Mouse (Mus musculus): ENCODE measurements at regions not wholly inside any gene's neighbourhood (a gene's known extent, or its start where the extent isn't known, plus 50 kb on each side); places are given as distances from the start of the nearest gene placed in this dataset.

GRCm38 (mm10) chr8:89341686-89342085, 297.7 kb upstream of the Sall1 start:
- DNase-seq (ENCODE audit: low spot score in 2 of 2): no peak

DNA sequence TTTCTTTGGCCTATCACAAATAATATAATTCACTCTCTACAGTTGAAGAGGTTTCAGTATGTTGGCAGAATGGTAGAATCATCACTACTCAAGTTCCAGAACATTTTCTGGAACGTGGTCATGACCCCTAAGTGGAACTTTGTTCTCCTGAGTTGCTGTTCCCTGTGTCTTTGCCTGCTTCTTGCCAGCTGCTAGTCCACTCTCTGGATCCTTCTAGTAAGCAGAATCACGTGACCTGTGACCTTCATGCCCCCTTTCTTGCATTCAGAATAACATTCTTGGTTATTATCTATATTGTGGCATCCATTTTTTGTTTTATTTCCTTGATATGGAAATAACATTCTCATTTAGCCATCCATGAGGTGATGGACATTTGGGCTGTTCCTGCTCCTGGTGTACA, 291.5 kb upstream of the Sall1 start:
- DNase-seq (ENCODE audit: low spot score in 2 of 2): no peak

DNA sequence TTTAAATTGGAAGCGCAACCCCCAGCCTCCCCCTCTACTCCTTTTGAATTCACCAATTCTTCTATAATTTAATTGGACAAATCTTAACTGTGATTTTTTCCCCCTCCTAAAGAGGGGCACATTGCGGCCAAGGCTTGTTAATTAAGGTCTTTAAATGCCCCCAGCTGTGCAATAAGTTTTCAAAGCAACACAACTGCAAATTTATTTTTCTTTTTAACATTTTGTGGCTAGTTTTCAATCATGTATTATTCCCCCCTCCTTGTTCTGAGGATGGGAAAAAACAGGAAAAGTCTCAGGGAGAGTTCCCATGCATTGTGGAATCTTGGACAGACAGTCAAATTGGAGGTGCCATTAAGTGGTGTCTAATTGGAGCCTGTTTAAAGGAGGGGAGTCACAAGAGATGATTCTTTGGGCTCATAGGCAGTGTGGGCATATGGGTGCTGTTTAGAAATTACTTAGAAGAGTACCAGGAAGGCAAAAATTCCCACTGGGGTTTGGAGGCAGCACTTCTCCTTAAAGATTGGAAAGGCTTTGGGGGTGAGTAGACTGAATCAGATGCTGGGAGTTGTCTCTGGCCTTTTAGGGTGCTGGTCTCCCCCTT, 281.9 kb upstream of the Sall1 start:
- DNase-seq (ENCODE audit: low spot score in 2 of 2): no peak

- no peak for DNase-seq (ENCODE audit: low spot score in 2 of 2)
Measured at GRCm38 (mm10) chr8:89325248-89325645, 281.3 kb upstream of the Sall1 start.

DNA sequence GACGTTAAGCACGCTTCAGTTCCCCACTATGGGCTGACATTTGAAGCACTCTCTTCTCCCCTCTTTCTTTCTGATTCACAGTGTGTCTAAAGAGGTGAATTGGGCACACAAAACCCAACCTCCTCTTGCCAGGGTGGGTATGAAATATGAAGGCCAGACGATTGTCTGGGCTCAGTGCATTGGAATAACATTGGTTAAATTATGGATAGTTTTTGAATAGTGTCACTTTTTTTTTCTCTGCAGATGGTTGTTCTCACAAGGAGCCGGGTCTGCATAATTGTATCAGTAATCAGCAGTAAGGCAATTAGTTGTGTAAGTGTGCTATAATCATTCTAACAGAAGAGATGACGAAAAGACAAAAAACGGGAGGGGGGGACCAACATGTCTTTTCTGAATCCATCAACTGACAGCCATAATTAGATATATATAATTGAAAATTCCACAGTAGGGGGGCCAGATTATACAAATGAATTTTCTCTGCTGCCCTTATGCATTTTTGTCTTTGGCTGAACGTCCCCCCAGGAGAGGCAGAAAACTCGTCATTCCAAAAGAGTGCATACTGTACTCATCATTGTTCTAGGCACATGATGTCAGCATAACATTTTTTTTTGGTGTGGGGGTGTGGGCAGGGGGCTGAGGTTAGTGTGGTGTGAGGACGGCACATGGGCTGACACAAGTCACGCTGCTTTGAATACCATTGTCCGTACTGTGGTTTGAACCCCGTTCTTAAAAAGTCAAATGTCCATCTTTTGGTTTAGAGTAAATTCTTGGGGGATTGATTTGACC, 280.7 kb upstream of the Sall1 start:
- DNase-seq (ENCODE audit: low spot score in 2 of 2): no peak

GRCm38 (mm10) chr8:89317514-89318289, 273.7 kb upstream of the Sall1 start:
- DNase-seq (ENCODE audit: low spot score in 2 of 2): no peak

- no peak for DNase-seq (ENCODE audit: low spot score in 2 of 2)
Measured at GRCm38 (mm10) chr8:89316566-89317175, 272.7 kb upstream of the Sall1 start.

DNA sequence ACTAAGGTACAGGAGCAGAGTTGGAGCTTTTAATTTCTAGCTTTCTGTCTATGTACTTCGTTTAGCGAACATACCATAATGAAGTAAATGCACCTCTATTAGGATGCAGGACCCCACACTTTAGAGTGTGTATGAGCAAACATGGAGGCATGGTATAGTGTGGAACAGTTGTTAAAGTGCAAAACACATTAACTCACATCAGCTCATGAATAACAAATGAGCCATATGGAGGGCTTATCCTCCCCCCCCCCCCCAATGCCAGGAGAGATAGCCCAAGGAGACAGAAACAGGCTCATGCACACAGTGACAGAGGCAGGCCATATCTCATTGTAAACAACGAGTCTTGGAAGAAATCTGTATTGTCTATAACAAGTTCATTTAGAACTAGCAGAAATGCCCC, 270.9 kb upstream of the Sall1 start:
- no peak for DNase-seq (ENCODE audit: low spot score in 2 of 2)

- no peak for DNase-seq (ENCODE audit: low spot score in 2 of 2)
Measured at GRCm38 (mm10) chr8:89310696-89311214, 266.8 kb upstream of the Sall1 start.

DNA sequence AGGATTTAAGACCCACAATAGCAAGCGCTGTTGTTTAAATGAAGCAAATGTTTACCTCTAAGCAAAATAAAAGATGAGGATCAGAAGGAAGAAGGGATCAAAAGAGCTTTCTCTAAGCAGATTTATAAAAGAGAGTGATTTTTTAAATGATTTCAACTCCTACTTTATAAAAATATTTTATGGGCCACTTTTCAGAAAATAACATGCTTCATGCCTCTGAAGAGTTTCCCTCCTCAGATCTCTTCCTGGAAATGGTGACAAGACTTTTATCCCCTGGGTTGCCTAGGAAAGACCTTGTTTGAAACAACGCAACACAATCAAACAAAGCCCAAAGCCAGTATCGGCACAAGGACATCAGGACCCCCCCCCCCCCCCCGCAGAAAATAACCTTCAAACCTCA, 265.6 kb upstream of the Sall1 start:
- DNase-seq (ENCODE audit: low spot score in 2 of 2): no peak

DNA sequence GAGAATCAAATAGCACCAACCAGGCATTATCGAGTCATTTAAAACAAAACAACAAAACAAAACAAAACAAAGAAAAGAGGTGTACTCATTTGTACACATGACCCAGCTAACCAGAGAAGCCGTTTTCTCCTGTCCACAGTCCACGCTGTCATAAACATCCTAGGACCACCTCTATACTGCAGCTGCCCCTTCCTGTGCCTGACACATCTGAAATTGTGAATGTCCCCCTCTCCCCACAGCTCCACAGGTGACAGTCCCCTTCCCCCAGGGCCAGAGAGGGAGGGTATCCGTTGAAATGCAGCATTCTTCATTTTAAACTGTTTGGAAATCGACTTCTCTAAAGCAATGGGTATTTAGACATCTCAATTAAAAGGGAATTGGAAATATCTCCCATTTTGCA, 265.0 kb upstream of the Sall1 start:
- DNase-seq (ENCODE audit: low spot score in 2 of 2): no peak

- no peak for DNase-seq (ENCODE audit: low spot score in 2 of 2)
Measured at GRCm38 (mm10) chr8:89308532-89308931, 264.6 kb upstream of the Sall1 start.

- no peak for DNase-seq (ENCODE audit: low spot score in 2 of 2)
Measured at GRCm38 (mm10) chr8:89307601-89308000, 263.6 kb upstream of the Sall1 start.

DNA sequence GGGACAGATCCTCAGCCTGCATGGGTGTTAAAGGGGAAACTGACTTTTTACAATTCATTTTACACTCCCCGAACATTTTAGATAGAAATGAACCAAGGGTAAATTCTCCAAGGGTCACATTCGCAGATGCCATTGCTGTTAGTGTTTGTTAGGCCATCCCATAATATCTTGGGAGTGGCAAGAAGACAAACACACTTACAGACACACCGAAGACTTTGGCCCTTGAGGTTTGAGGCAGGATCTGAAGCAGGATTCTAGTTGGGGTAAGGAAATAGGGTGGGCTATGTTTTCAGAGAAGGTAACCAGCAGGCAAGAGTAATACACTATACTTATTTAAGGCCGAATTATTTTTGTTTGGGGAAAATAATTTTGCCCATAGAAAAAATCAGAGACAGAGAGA, 263.1 kb upstream of the Sall1 start:
- no peak for DNase-seq (ENCODE audit: low spot score in 2 of 2)

DNA sequence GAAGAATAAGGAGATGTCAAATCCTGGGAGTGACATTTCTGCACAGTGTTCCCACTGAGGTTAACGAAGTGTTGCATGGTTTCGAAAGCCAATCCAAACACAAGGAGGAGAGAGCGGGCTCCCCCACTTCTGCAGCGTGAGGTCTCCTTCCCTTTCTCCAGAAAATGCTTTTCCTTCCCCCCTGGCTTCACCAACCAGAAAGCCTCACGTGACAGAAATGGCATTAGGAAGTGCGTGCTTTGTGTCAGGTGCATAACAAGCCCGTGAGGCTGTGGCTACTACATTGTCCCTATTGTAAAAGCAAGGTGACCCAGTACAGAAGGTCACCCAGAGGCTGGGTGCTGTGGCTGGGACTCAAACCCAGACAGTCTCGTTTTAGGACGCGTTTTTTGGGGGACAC, 260.2 kb upstream of the Sall1 start:
- DNase-seq (ENCODE audit: low spot score in 2 of 2): no peak

DNA sequence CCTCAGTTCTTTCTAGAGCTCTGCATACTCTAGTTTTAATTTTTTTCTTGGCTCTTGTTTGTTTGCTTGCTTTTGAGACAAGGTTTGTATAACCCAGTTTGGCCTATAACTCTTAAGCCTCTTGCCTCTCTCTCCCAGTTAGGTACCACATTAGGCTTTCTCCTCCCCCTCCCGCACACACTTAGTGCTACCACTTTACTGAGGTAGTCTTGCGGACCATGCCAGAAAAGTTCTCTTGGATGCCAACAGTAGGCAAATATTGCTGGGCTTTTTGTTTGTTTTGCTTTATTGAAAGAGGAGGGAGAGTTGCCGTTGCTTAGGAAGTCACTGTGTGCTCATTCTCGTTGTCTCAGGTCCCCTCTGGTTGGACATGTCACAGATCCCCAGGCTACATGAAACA, 259.4 kb upstream of the Sall1 start:
- no peak for DNase-seq (ENCODE audit: low spot score in 2 of 2)

GRCm38 (mm10) chr8:89299637-89300036, 255.7 kb upstream of the Sall1 start:
- DNase-seq (ENCODE audit: low spot score in 2 of 2): no peak

DNA sequence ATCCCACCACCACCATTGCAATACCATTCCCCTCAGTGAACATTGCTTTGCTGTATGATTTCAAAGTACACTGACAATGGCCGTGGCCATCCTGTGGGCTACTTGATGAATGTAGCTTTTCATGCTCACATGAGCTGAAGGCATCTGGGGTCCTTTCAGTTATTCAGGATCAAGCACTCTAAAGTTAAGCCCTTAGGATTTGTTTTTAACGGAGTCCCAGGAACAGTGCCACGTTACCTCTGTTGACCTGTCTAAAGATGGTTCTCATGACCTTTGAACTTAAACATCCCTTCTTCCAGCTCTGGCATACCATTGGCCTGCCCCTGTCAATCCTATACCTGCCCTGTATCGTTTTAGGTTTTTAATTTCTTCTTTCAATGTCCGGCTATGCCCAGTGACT, 251.7 kb upstream of the Sall1 start:
- DNase-seq (ENCODE audit: low spot score in 2 of 2): no peak

DNA sequence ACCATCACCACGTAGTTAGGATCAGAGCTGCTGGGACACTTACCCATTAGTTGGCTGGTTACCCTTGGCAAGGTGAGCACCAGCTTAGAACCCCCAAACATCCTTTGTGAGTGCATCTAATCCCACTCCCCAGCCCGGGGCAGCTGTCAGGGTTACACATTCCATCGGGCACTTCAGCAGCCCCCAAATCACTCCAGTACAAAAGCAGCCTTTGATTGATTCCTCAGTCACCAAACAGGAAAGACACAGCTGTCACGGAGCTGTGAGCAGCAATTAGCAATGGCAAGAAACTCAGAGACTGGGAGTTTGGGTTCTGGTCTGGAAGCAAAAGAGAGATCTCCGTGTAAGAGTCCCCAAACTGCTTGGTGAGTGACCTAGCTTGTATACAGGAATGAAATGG, 245.1 kb upstream of the Sall1 start:
- DNase-seq (ENCODE audit: low spot score in 2 of 2): no peak

- DNase-seq (ENCODE audit: low spot score in 2 of 2): no peak
Measured at GRCm38 (mm10) chr8:89284871-89285564, 241.1 kb upstream of the Sall1 start.

Measured in frontal cortex, postnatal 10 days (tissue).